Mouse (Mus musculus) small intestine, adult 2 months (tissue): ENCODE measurements around the gene Gpr161. TPM values are rescaled to one million over a fixed set of nuclear protein-coding genes. Genes with fewer than 3 reads are reported as not detected.

Source experiments
- H3K27ac ChIP-seq: fragments of 200-500 bp; 2 replicates; pipeline ENCODE4 v1.5.1; 2012; ENCODE audit warnings: low read depth, low read length, control low read depth, inconsistent platforms; ENCODE audit not compliant: insufficient read depth
- H3K27me3 ChIP-seq: fragments of 200-500 bp; 2 replicates; pipeline ENCODE4 v1.6.1; 2012; ENCODE audit warnings: mild to moderate bottlenecking, moderate library complexity, low read length, inconsistent platforms; ENCODE audit not compliant: control insufficient read depth, insufficient read depth
- H3K36me3 ChIP-seq: fragments of 200-500 bp; 2 replicates; pipeline ENCODE4 v1.6.1; 2012; ENCODE audit warnings: mild to moderate bottlenecking, low read length, control low read depth, inconsistent platforms; ENCODE audit not compliant: control insufficient read depth, insufficient read depth
- H3K4me1 ChIP-seq: fragments of 200-500 bp; 2 replicates; pipeline ENCODE4 v1.6.1; 2012; ENCODE audit warnings: low read length, inconsistent platforms, mixed read lengths; ENCODE audit not compliant: control insufficient read depth, insufficient read depth, insufficient read length
- H3K4me3 ChIP-seq: fragments of 200-500 bp; 2 replicates; pipeline ENCODE4 v1.5.1; 2012; ENCODE audit warnings: low read depth, mild to moderate bottlenecking, control low read depth, inconsistent platforms, low read length, moderate library complexity
- CTCF ChIP-seq: fragments of 200-500 bp; IDR thresholded peaks from 2 replicates; pipeline ENCODE4 v1.5.1; 2012; ENCODE audit warnings: low read depth, mild to moderate bottlenecking, control low read depth, inconsistent platforms, low read length, moderate library complexity, mixed read lengths; ENCODE audit not compliant: insufficient replicate concordance, insufficient read length; ENCODE audit errors: extremely low read depth
- POLR2A ChIP-seq: fragments of 200-500 bp; IDR thresholded peaks from 2 replicates; pipeline ENCODE4 v1.6.1; 2012; ENCODE audit warnings: low read depth, mild to moderate bottlenecking, control low read depth, inconsistent platforms, low read length, moderate library complexity
- WGBS: fragments of 180-500 bp; shearing (Covaris S2); methylation state at CpG from one replicate; pipeline ENCODE4 v1.1.7; 2018; 5-methylcytosine and 5-hydroxymethylcytosine counted together
- polyA plus RNA-seq: library from polyadenylated mRNA; depleted of rRNA; stranded (reverse); fragments of >200 nt; gene quantifications from 2 replicates; pipeline ENCODE4 v1.2.3, GENCODE M21; 2012; rRNA removed

Gpr161 gene
- polyA plus RNA-seq, 1 experiment, result 2.4 TPM

GRCm38 (mm10) chr1:165365057-165365456, 69.5 kb downstream of the Gpr161 start:
- Histone ChIP-seq H3K27me3 (no peaks in the 10 kb centered on the region), H3K27ac (no peak overlapping the region), H3K4me3 (no peak overlapping the region), H3K36me3 (0 out of 2 replicates have a peak, but pooled peaks cover 4% of the 10 kb centered on the region), H3K4me1 (no peaks in the 10 kb centered on the region)
- WGBS, result 92% methylated on average over 3 of the region's 3 CpGs
- TF ChIP-seq POLR2A, result no peak
- no peak for TF ChIP-seq CTCF

- WGBS, result 95% methylated on average over 4 of the region's 4 CpGs
- TF ChIP-seq CTCF (no peak), POLR2A (no peak)
- H3K36me3 ChIP-seq, result 0 out of 2 replicates have a peak, but pooled peaks cover 5% of the 10 kb centered on the region
- no peak overlapping the region for H3K4me3 ChIP-seq
- H3K4me1 ChIP-seq, result no peaks in the 10 kb centered on the region
- H3K27ac ChIP-seq, result no peak overlapping the region
- H3K27me3 ChIP-seq, result no peaks in the 10 kb centered on the region
Measured at GRCm38 (mm10) chr1:165370990-165371389, 75.4 kb downstream of the Gpr161 start.

DNA sequence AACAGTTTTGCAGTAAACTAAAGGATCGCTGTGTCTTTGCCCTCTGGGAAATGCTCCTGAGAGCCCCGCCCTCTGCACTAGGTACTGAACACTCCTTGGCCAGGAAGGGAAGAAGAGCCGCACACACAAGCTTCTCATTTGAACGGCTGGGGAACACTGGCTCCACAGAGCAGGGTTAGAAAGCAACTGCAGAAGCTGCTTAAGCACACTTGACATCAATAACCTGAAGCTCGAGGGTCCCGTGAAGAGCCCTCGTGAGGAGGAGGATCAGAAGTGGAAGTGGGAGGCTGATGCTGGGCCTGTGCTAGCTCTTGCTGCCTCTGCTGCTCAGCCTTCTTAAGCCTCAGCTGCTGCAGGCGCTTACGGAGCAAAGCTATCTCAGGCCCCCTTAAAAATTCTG, 78.2 kb downstream of the Gpr161 start:
- TF ChIP-seq CTCF (no peak), POLR2A (no peak)
- WGBS, result 62% methylated on average over 9 of the region's 9 CpGs
- H3K4me1 ChIP-seq, result no peaks in the 10 kb centered on the region
- H3K27me3 ChIP-seq, result no peaks in the 10 kb centered on the region
- H3K27ac ChIP-seq, result no peak overlapping the region
- H3K36me3 ChIP-seq, result 0 out of 2 replicates have a peak, but pooled peaks cover 4% of the 10 kb centered on the region
- H3K4me3 ChIP-seq, result no peak overlapping the region

Other genes starting within 250 kb of the Gpr161 start
- gene Tbx19, start 135.0 kb upstream of the Gpr161 start, polyA plus RNA-seq, result 0.08 and 0.11 TPM in 2 replicates
- gene Sft2d2, start 101.4 kb upstream of the Gpr161 start, polyA plus RNA-seq, result 44.6 and 85.4 TPM in 2 replicates
- 11.3 and 19.2 TPM in 2 replicates for gene Tiprl, start 58.8 kb upstream of the Gpr161 start, polyA plus RNA-seq
- 3.2 and 7.4 TPM in 2 replicates for gene Dcaf6, start 164.7 kb downstream of the Gpr161 start, polyA plus RNA-seq
- 77.7 and 87.4 TPM in 2 replicates for gene Mpc2, start 164.8 kb downstream of the Gpr161 start, polyA plus RNA-seq
- gene Adcy10, start 189.4 kb downstream of the Gpr161 start, polyA plus RNA-seq, result not detected in 2 replicates